Mouse (Mus musculus) lung, embryonic 15.5 days (tissue): Measurements from ENCODE around the gene Adam22. TPM values are rescaled to one million over a fixed set of nuclear protein-coding genes. Genes with fewer than 3 reads are reported as not detected.

Experiments used
- microRNA-seq: library from miRNA; unstranded; fragments of <30 nt; microRNA quantifications from one replicate; pipeline ENCODE4, GENCODE M21; 2016
- polyA plus RNA-seq: library from polyadenylated mRNA; unstranded; fragments of >200 nt; fragmentation: Nextera tagmentation; extraction: Ambion mirVana; gene quantifications from 2 replicates; pipeline ENCODE4 v1.2.1, GENCODE M21; 2015

The Adam22 gene
- polyA plus RNA-seq, 1 experiment from 2014 or later, result 3.5 TPM

Small RNA genes within 50 kb of the gene (microRNA-seq; reads per million reads assigned to microRNA genes)
- gene Gm24196, result not detected

Other genes starting within 250 kb of the Adam22 start
- 46.7 and 47.1 TPM in 2 replicates for gene Dbf4, start 54.6 kb upstream of the Adam22 start, polyA plus RNA-seq
- 11.5 and 12.0 TPM in 2 replicates for gene Slc25a40, start 54.7 kb upstream of the Adam22 start, polyA plus RNA-seq